Mouse (Mus musculus) kidney, postnatal 36 days (tissue): ENCODE results near the gene Slc2a10.

Source experiments
- DNase-seq, 2 experiments: peaks; one replicate each; pipeline ENCODE4 v3.0.0; 2021 to 2022; ENCODE audit warnings: mixed read lengths in 2 of 2

Slc2a10 gene

GRCm38 (mm10) chr2:165503259-165504203, at the start of gene Slc2a10:
Gene Slc2a10, plus strand, starts transcription at chr2:165503787.
- DNase-seq, result peak; percentile 27 to 62

DNA sequence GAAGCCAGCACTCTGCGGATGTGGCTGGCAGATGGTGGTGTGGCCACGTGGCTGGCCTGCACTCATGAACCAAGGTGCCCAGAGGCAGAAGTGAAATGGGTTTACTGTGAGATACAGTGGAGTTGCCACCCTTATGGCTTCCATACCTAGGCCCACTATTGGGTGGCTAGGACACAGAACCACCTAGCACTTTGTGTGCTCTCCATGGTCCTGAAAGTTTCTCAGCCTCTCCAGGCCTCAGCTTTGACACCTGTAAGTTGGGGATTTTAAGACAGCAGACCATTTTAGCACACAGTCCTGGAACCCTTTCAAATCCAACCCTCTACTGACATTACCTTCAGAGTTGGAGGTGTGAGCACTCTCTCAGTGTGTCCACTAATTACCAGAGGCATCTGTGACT, 46.9 kb upstream of the Slc2a10 start:
- peak in 1 of 2 experiments; percentile 59 for DNase-seq

DNA sequence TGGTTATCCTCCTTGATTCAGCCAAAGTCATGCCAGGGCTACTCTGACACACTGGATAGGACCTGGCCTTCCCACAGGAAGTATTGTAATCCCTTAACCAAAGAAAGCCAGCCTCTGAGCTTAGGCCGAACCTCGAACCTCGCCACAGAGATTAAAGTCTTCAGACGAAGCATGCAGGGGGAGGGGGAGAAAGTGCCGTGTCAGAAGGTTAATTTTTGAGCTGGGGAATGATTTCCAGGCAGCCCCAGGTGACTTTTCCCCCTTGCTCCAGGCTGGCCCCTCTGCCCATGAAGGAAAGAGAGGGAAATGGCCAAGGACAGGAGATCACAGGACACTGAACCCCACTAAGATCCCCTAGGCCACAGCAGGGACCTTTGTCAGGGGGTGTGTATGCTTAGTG, 45.4 kb upstream of the Slc2a10 start:
- peak; percentile 78 to 85 for DNase-seq

GRCm38 (mm10) chr2:165459663-165460062, 43.9 kb upstream of the Slc2a10 start:
- DNase-seq, result peak; percentile 94 to 95

DNA sequence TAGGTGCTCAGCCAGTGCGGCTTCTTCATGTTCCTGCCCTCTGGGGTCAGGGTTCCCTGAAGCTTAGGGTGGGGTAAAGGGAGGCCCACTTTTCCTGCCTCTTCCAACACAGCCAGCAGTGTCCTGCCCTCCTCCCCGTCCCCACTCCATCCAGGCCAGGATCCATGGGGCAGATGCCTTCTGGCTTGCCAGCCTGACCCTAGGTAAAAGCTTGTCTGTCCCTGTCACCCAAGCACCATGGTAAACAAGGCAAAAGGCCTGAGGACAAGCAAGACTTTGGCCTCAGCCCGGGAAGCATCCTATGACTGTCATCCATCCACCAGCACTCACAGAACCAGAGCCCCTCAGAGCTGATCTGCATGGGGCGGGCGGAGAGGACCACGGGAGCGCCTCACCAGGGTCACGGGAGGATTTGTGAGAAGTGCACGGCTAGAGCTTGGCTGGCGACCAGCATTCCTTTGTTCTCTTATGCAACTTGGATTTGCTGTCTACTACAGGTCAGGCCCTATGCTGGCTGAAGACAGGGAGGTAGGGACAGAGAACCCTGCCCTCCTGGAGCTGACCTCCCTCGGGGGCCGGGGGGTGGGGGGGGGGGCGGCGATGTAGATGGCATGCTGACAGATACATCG, 35.6 kb upstream of the Slc2a10 start:
- peak; percentile 87 to 93 for DNase-seq

- peak; percentile 56 to 77 for DNase-seq
Measured at GRCm38 (mm10) chr2:165470167-165470566, 33.4 kb upstream of the Slc2a10 start.

GRCm38 (mm10) chr2:165471943-165472342, 31.6 kb upstream of the Slc2a10 start:
- DNase-seq, result no peak

GRCm38 (mm10) chr2:165473003-165473402, 30.6 kb upstream of the Slc2a10 start, which contains the start of gene Slc13a3:
Gene Slc13a3, minus strand, starts transcription at chr2:165473230.
- peak; percentile 63 to 78 for DNase-seq

DNA sequence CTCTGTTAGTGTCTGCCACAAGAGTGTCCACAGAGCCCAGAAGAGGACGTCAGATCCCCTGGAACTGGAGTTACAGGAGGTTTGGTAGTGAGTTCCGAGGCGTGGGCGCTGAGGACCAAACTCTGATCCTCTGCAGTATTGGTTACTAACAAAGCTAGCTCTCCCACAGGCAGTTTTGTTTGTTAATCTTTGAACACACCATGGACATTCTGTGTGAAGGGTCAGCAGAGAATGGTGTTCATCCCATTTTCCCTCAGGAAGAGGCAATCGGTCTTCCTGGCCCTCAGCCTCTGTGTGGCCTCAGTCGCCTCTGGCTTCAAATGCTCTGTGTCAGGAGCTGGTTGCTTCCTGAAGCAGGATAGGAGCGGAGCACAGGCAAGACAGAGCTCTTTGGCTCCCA, 28.2 kb upstream of the Slc2a10 start:
- no peak for DNase-seq

DNA sequence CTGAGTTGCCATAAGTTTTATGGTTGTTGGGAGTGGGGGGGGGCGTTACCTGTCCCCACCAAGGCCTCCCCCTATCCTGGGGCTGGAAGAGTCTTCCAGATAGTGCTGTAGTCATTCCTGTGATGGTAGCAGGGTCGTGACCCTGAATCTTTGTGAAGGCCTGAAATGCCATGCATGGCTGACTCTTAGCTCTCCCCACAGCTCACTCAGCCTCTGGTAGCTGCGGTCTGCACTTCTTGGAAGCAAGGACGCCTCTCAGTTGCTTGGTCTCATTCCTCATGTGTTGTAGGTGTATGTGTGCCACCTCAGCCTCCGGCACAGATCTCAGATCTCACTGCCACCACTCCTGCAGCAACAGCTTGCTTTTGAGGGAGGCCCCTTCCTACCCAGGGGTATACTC, 27.7 kb upstream of the Slc2a10 start:
- no peak for DNase-seq

- DNase-seq, result no peak
Measured at GRCm38 (mm10) chr2:165482003-165482402, 21.6 kb upstream of the Slc2a10 start.

DNA sequence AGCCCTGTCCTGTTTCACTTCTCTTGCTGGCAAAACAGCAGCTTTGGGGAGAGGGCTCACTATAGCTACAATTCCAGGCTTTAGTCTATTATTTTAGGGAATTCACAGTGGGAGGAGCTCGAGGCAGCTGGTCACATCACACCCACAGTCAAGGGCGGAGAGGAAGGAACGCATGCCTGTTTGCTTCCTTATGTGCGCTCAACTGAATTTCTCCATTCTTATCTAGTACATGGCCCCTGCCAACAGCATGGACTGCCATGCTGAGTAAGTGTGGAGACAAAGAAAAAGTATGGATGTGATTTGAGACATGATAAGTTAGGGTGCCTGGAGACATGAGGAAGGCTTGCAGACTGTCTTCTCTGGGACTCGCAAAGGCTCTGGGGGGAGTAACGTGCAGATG, 19.4 kb upstream of the Slc2a10 start:
- DNase-seq, result no peak

DNA sequence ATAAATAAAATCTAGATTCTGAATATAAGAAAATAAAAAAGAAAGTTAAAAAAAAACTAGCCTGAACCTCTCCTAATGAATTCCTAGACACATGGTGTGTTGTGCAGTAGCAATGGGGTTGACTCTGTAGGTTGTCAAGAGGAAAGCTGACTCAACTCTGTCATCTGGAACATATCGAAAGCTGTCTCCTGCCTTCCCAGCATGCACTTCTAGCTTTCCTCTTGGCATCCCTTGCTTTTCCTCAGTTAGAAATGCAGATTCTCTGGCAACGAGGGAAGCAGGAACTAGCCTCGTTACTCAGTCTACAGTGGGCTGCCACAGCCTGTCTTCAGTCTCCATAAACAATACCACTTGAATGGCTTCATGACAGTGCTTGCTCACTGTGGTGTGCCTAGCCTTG, 17.8 kb upstream of the Slc2a10 start:
- DNase-seq, result no peak

DNA sequence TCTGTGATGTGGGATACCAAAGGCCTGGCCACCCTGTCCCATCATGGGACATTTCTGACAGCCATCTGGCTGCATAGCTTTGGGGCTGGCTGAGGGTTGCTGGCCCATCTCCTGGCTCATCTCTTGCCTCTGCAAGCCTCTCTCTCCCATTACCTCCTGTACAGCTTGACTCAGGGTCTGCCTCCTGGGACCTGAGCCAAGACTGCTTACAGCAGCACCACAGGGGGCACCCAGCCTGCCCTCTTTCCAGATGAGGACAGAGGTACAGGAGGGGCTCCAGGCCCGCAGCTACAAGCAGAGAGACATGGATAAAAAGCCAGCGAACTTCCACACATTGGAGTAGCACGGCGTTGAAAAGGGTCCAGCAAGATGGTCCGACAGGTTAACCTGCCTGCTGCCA, 17.2 kb upstream of the Slc2a10 start:
- no peak for DNase-seq

DNA sequence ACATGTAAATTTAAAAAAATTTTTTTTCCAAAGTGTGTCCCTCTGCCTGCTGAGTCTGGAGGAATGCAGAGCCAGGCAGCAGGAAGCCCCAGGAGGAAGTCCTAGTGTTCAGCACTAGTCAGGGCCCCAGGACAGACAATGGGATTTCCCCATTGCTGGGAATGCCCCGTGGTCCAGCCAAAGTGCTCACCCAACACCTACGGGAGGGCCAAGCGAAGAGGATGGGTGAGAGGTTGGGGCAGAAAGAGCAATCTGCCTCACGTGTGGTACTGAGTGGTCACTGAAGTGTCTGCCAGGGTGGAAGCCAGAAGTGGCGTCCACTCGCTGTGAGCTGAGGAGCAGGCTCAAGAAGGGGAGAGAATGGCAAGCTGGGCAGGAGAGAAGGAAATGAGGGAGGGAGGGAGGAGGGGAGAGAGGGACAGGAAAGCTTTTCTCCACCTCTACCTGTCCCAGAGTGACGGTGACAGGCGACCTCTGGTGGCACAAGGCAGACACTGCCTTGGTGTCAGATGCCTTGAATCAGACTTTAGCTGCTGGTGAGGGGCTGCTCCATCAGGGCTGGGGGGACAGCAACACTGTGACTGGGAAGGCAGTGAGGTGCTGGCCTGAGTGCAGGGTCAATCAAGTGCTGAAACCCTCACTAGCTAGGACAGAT, 16.6 kb upstream of the Slc2a10 start:
- peak; percentile 55 to 79 for DNase-seq

- peak; percentile 85 to 89 for DNase-seq
Measured at GRCm38 (mm10) chr2:165492648-165493553, 10.7 kb upstream of the Slc2a10 start, which contains the start of gene Trp53rka. Gene Trp53rka, minus strand, starts transcription at chr2:165493324.

DNA sequence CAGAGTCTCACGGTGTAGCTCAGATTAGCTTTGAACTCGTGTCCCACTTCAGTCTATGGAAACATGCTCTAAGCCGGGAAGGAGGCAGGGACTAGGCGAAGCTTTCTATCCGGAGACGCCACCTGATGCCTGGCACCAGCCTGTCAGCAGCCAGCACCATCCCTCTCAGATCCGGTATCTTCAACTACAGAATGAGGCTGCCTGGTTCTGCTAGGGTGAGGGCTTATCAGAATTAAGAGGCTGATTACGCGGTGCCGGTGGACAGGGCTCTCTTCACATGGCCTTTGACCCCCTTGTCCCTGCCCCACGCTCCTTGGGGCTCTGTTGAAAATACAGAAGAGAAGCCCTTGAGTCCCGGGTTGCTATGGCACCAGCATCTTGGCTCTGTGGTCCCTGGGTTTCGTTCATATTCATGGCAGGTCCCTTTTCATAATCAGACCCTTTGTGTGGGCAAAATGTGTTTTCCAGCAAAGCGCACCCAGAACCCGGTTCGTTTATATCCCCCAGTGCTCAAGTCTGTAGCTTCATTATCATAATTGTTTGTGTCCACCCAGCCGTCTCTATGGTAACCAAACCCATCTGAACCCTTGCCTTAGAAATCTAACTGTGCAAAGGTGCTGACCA, 9.9 kb upstream of the Slc2a10 start:
- DNase-seq, result no peak

DNA sequence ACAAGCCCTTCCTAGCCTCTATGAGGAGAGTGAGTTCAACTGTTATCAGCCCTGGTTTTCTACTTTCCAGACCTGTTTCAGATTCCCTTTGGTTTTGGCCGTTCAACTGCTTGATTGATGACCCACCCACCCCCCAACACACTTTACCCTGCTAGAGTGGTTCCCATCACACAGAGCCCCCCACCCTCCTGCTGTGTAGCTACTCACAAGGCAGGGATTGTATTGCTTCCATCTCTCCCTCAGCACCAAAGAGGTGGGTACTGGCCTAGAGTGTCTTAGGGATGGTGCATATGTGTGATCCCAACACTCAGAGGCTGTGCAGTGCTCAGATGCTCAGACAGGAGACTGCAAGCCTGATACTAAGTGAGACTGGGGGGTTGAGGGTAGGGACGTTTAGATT, 9.1 kb upstream of the Slc2a10 start:
- no peak for DNase-seq

DNA sequence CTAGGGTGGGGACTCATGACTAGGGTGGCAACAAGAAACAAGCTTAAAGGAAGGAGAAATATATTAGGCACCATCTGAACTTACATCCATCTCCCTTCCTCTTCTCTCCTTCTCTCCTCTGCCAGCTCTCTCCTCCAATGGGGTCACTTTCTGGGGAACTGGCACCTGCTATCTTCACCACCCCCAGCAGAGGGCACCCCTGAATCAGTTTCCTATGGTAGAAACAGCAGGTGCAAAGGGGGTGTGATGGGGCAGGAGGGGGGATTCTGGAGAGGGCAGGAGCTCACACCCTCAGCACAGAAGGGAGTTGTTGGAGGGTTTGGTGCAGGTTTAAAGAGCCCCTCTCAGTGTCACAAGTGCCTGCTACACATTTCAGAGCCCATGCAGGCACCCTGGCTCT, 7.3 kb upstream of the Slc2a10 start:
- peak in 1 of 2 experiments; percentile 80 for DNase-seq

GRCm38 (mm10) chr2:165497706-165498275, 5.8 kb upstream of the Slc2a10 start:
- no peak for DNase-seq

DNA sequence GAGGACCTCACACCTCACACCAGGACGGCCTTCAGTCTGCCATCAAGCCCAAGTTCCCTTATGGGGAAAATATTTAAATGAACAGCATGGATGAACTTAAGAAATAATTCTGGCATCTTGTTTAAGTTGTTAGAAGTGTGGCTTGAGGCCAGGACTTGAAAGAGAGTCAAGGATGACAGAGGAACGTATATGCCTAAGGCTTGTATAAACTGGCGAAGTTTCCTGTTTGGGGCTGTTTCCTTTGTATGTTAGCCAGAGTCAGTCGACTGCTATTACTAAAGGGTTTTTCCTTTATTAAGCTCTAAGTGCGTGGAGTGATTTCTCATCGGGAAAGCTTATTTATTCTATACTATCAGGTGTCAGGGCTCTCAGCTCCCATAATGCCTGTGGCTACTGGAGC, 4.8 kb upstream of the Slc2a10 start:
- DNase-seq, result no peak
